Mouse (Mus musculus) hindbrain, embryonic 12.5 days (tissue): ENCODE results near the gene Rab40b. TPM values are rescaled to one million over a fixed set of nuclear protein-coding genes. Genes with fewer than 3 reads are reported as not detected.

Source experiments
- ATAC-seq: fragments of 200-750 bp; cut with Nextera tagmentation; 2 replicates; pipeline ENCODE4 v1.8.0; 2017; ENCODE audit warnings: moderate TSS enrichment; ENCODE audit not compliant: low FRiP score
- H3K27ac ChIP-seq: fragments of 300-500 bp; sonication (generic); 2 replicates; pipeline ENCODE4 v1.5.1; 2016; ENCODE audit warnings: mild to moderate bottlenecking
- H3K27me3 ChIP-seq: fragments of 300-500 bp; sonication (generic); 2 replicates; pipeline ENCODE4 v1.6.1; 2016; ENCODE audit warnings: mild to moderate bottlenecking
- H3K36me3 ChIP-seq: fragments of 300-500 bp; sonication (generic); 2 replicates; pipeline ENCODE4 v1.6.1; 2016; ENCODE audit warnings: mild to moderate bottlenecking
- H3K4me1 ChIP-seq: fragments of 300-500 bp; sonication (generic); 2 replicates; pipeline ENCODE4 v1.6.1; 2016
- H3K4me2 ChIP-seq: fragments of 300-500 bp; sonication (generic); replicated peaks from 2 replicates; pipeline ENCODE4 v1.6.1; 2016; ENCODE audit warnings: mild to moderate bottlenecking
- H3K4me3 ChIP-seq: fragments of 300-500 bp; sonication (generic); 2 replicates; pipeline ENCODE4 v1.5.1; 2016; ENCODE audit warnings: mild to moderate bottlenecking
- H3K9ac ChIP-seq: fragments of 300-500 bp; sonication (generic); 2 replicates; pipeline ENCODE4 v1.6.1; 2016; ENCODE audit warnings: mild to moderate bottlenecking, moderate library complexity
- H3K9me3 ChIP-seq: fragments of 300-500 bp; sonication (generic); replicated peaks from 2 replicates; pipeline ENCODE4 v1.6.1; 2016; ENCODE audit warnings: mild to moderate bottlenecking
- WGBS: fragments of 180-500 bp; shearing (Covaris S2); methylation state at CpG from one replicate; pipeline ENCODE4 v1.1.7; 2016; 5-methylcytosine and 5-hydroxymethylcytosine counted together
- polyA plus RNA-seq: library from polyadenylated mRNA; unstranded; fragments of >200 nt; fragmentation: Nextera tagmentation; extraction: Ambion mirVana; gene quantifications from 2 replicates; pipeline ENCODE4 v1.2.1, GENCODE M21; 2016

The Rab40b gene
- polyA plus RNA-seq: 6.7 and 7.2 TPM in 2 replicates

- 1% methylated on average over 61 of the region's 61 CpGs for WGBS
- Histone ChIP-seq H3K27me3 (peaks cover 11% of the 10 kb centered on the region), H3K36me3 (no peaks in the 10 kb centered on the region), H3K4me1 (peaks cover 15% of the 10 kb centered on the region), H3K27ac (0 out of 2 replicates have a peak within 1 kb of the TSS, but pooled peaks have one; percentile 26), H3K4me2 (peak within 1 kb of the TSS; percentile 91), H3K9ac (peak within 1 kb of the TSS; percentile 71), H3K9me3 (no peaks in the 10 kb centered on the region), H3K4me3 (peak within 1 kb of the TSS; percentile 64)
- peak; percentile 99 for ATAC-seq
These were observed at the start of gene Rab40b for GRCm38 (mm10) chr11:121387750-121388553. Gene Rab40b, minus strand, starts transcription at chr11:121388251.

GRCm38 (mm10) chr11:121437236-121437635 lies 49.2 kb upstream of the Rab40b start:
- H3K9ac ChIP-seq: no peak overlapping the region
- H3K27ac ChIP-seq: no peak overlapping the region
- WGBS: 83% methylated on average over 5 of the region's 5 CpGs
- no peak overlapping the region for H3K4me2 ChIP-seq
- no peaks in the 10 kb centered on the region for H3K36me3 ChIP-seq
- H3K4me3 ChIP-seq: no peak overlapping the region
- no peaks in the 10 kb centered on the region for H3K27me3 ChIP-seq
- no peaks in the 10 kb centered on the region for H3K9me3 ChIP-seq
- peaks cover 17% of the 10 kb centered on the region for H3K4me1 ChIP-seq
- no peak for ATAC-seq

GRCm38 (mm10) chr11:121434156-121435155 lies 46.4 kb upstream of the Rab40b start, which contains the start of gene Fn3k:
Gene Fn3k, plus strand, starts transcription at chr11:121434913.
- WGBS: 9% methylated on average over 30 of the region's 30 CpGs
- Histone ChIP-seq H3K4me2 (peak within 1 kb of the TSS; percentile 73), H3K36me3 (peaks cover 9% of the 10 kb centered on the region; the same call in 1 of the 2 replicates), H3K4me3 (peak within 1 kb of the TSS; percentile 44), H3K27me3 (no peaks in the 10 kb centered on the region), H3K9me3 (no peaks in the 10 kb centered on the region), H3K4me1 (peaks cover 17% of the 10 kb centered on the region), H3K27ac (peak within 1 kb of the TSS; percentile 62; the same call in 1 of the 2 replicates), H3K9ac (peak within 1 kb of the TSS; percentile 61)
- peak; percentile 95 for ATAC-seq

- 81% methylated on average over 4 of the region's 4 CpGs for WGBS
- ATAC-seq: no peak
- peaks cover 17% of the 10 kb centered on the region for H3K4me1 ChIP-seq
- H3K27ac ChIP-seq: no peak overlapping the region
- H3K36me3 ChIP-seq: peaks cover 19% of the 10 kb centered on the region
- no peak overlapping the region for H3K4me2 ChIP-seq
- H3K4me3 ChIP-seq: no peak overlapping the region
- no peak overlapping the region for H3K9ac ChIP-seq
- H3K9me3 ChIP-seq: no peaks in the 10 kb centered on the region
- no peaks in the 10 kb centered on the region for H3K27me3 ChIP-seq
These were observed 45.3 kb upstream of the Rab40b start for GRCm38 (mm10) chr11:121433397-121433796.

- H3K27ac ChIP-seq: peak overlapping the region; percentile 60
- under 1% methylated on average over 28 of the region's 28 CpGs for whole genome bisulfite sequencing
- peaks cover 12% of the 10 kb centered on the region for H3K4me1 ChIP-seq
- no peaks in the 10 kb centered on the region for H3K9me3 ChIP-seq
- H3K4me2 ChIP-seq: peak overlapping the region; percentile 83
- no peaks in the 10 kb centered on the region for H3K36me3 ChIP-seq
- peak overlapping the region; percentile 61 for H3K4me3 ChIP-seq
- ATAC-seq: peak; percentile 75
- H3K27me3 ChIP-seq: peaks cover 2% of the 10 kb centered on the region; the same call in 1 of the 2 replicates
- H3K9ac ChIP-seq: peak overlapping the region; percentile 64
These were observed 33.6 kb upstream of the Rab40b start for GRCm38 (mm10) chr11:121421553-121422173.

GRCm38 (mm10) chr11:121420830-121421552 lies 32.9 kb upstream of the Rab40b start, which contains the start of gene Fn3krp:
Gene Fn3krp, plus strand, starts transcription at chr11:121421401.
- peak within 1 kb of the TSS; percentile 75 for H3K27ac ChIP-seq

GRCm38 (mm10) chr11:121420379-121420778 lies 32.3 kb upstream of the Rab40b start:
- peaks cover 12% of the 10 kb centered on the region for H3K4me1 ChIP-seq

More at GRCm38 (mm10) chr11:121420830-121421552, 32.9 kb upstream of the Rab40b start, which contains the start of gene Fn3krp:
- Histone ChIP-seq H3K4me2 (peak within 1 kb of the TSS; percentile 83), H3K27me3 (peaks cover 2% of the 10 kb centered on the region; the same call in 1 of the 2 replicates), H3K9me3 (no peaks in the 10 kb centered on the region), H3K4me3 (peak within 1 kb of the TSS; percentile 61), H3K4me1 (peaks cover 12% of the 10 kb centered on the region), H3K9ac (peak within 1 kb of the TSS; percentile 64), H3K36me3 (no peaks in the 10 kb centered on the region)
- WGBS: 2% methylated on average over 28 of the region's 28 CpGs
- peak; percentile 99 for ATAC-seq

GRCm38 (mm10) chr11:121418932-121419331 lies 30.9 kb upstream of the Rab40b start:
- no peak overlapping the region for H3K4me2 ChIP-seq
- no peak overlapping the region for H3K9ac ChIP-seq
- ATAC-seq: no peak
- no peaks in the 10 kb centered on the region for H3K36me3 ChIP-seq
- H3K9me3 ChIP-seq: no peaks in the 10 kb centered on the region
- no peak overlapping the region for H3K27ac ChIP-seq
- 55% methylated on average over 2 of the region's 2 CpGs for WGBS
- no peak overlapping the region for H3K4me3 ChIP-seq
- H3K27me3 ChIP-seq: peaks cover 2% of the 10 kb centered on the region; the same call in 1 of the 2 replicates
- H3K4me1 ChIP-seq: peaks cover 12% of the 10 kb centered on the region

More at GRCm38 (mm10) chr11:121420379-121420778, 32.3 kb upstream of the Rab40b start:
- no peak overlapping the region for H3K27ac ChIP-seq
- H3K9me3 ChIP-seq: no peaks in the 10 kb centered on the region
- H3K9ac ChIP-seq: no peak overlapping the region
- peak overlapping the region; percentile 83 for H3K4me2 ChIP-seq
- peak overlapping the region; percentile 61 for H3K4me3 ChIP-seq
- ATAC-seq: no peak
- H3K36me3 ChIP-seq: no peaks in the 10 kb centered on the region
- WGBS: 50% methylated on average over 5 of the region's 5 CpGs
- H3K27me3 ChIP-seq: peaks cover 2% of the 10 kb centered on the region; the same call in 1 of the 2 replicates

- H3K9ac ChIP-seq: no peak overlapping the region
- H3K4me2 ChIP-seq: no peak overlapping the region
- peaks cover 12% of the 10 kb centered on the region for H3K4me1 ChIP-seq
- H3K27ac ChIP-seq: no peak overlapping the region
- H3K9me3 ChIP-seq: no peaks in the 10 kb centered on the region
- ATAC-seq: no peak
- H3K4me3 ChIP-seq: no peak overlapping the region
- H3K36me3 ChIP-seq: no peaks in the 10 kb centered on the region
- H3K27me3 ChIP-seq: peaks cover 2% of the 10 kb centered on the region; the same call in 1 of the 2 replicates
- WGBS: 85% methylated on average over 5 of the region's 5 CpGs
These were observed 29.9 kb upstream of the Rab40b start for GRCm38 (mm10) chr11:121417971-121418370.

- H3K4me2 ChIP-seq: no peak overlapping the region
- no peak overlapping the region for H3K4me3 ChIP-seq
- H3K9ac ChIP-seq: no peak overlapping the region
- 80% methylated on average over 5 of the region's 5 CpGs for WGBS
- H3K27ac ChIP-seq: no peak overlapping the region
- no peaks in the 10 kb centered on the region for H3K36me3 ChIP-seq
- ATAC-seq: no peak
- peaks cover 2% of the 10 kb centered on the region; the same call in 1 of the 2 replicates for H3K27me3 ChIP-seq
- H3K4me1 ChIP-seq: no peaks in the 10 kb centered on the region
- no peaks in the 10 kb centered on the region for H3K9me3 ChIP-seq
These were observed 27.3 kb upstream of the Rab40b start for GRCm38 (mm10) chr11:121415351-121415750.

- no peak overlapping the region for H3K27ac ChIP-seq
These were observed 26.7 kb upstream of the Rab40b start for GRCm38 (mm10) chr11:121414762-121415161.

More at GRCm38 (mm10) chr11:121414762-121415161, 26.7 kb upstream of the Rab40b start:
- H3K27me3 ChIP-seq: peaks cover 2% of the 10 kb centered on the region; the same call in 1 of the 2 replicates
- H3K4me1 ChIP-seq: no peaks in the 10 kb centered on the region
- H3K36me3 ChIP-seq: no peaks in the 10 kb centered on the region
- H3K4me2 ChIP-seq: no peak overlapping the region
- H3K4me3 ChIP-seq: no peak overlapping the region
- H3K9me3 ChIP-seq: no peaks in the 10 kb centered on the region
- 91% methylated on average over 5 of the region's 5 CpGs for WGBS
- no peak overlapping the region for H3K9ac ChIP-seq
- no peak for ATAC-seq
